Mouse (Mus musculus): ENCODE measurements around the gene Slc39a1.

Gene Slc39a1

DNA sequence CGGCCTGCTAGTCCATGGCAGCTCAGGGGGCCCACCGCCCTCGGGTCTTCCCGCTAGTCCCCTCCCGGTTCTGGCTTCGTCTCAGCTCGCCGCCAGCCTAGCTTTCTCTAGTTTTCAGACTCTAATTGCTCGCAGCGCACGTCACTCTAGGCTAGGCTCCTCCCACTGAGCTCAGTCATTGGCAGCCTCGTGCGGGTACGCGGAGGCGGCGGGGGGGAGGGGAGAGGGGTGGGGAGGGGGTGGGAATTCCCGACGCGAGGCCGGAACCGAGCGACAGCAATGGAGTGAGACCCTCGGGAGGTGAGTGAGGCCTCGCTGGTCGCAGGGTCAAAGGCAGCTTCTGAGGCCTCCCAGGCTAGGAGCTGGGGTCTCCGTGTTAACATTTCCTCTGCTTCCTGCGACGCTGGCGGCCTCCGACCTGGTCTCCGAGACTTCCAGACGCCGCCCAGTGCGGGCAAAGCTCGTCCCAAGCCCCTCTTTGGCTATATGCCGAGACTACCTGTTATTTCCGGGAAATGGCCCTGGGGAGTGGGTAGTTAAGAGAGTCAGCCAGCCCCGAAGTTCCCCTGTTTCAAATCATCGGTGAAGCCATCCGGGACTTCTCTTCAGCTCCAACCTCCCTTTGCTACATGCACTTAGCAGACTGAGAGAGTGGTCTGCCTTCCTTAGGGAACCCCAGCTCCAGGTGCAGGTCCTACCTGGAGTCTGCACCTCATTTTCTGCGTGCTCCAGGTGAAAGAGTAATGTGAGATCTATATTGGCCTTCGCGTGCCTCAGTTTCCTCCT lies at the start of gene Slc39a1:
Gene Slc39a1 (plus strand): TSS at position 213 of the 786 bp plus-strand sequence.
- DNase-seq = peak; percentile 89

- no peak for DNase-seq
Observed at GRCm38 (mm10) chr3:90202884-90203283, 45.1 kb upstream of the Slc39a1 start.

DNA sequence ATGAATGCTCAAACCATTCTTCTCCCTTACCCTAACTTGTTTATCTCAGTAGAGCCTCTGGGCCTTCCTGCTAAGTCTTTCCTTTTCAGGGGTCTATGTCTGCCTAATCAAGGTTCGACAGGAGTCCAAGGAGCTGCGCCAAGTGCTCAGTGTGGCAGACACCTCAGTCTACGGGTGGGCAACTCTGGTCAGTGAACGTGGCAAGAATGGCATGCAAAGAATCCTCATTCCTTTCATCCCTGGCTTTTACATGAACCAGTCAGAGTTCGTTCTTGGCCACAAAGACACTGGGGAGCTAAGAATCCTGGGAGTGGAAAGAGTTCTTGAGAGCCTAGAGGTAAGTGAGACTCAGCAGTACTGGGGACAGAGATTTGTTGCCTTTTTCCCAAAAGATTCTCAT lies 44.4 kb upstream of the Slc39a1 start:
- DNase-seq = no peak

DNA sequence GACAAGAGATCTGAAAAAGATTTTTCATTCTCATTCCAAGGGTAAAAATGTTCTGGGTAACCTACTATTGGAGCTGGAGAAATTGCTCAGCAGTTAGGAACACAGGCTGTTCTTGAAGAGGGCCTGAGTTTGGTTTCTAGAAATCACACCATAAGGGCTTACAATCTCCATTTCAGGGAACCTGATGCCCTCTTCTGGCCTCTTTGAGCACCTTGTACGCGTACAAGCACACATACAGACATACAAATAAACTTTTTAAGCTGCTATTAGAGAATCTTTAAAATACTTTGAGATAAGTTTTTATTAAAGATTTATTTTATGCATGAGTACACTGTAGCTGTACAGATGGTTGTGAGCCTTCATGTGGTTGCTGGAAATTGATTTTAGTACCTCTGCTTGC lies 43.4 kb upstream of the Slc39a1 start:
- no peak for DNase-seq

- DNase-seq = no peak
Observed at GRCm38 (mm10) chr3:90208662-90209061, 39.3 kb upstream of the Slc39a1 start.

DNA sequence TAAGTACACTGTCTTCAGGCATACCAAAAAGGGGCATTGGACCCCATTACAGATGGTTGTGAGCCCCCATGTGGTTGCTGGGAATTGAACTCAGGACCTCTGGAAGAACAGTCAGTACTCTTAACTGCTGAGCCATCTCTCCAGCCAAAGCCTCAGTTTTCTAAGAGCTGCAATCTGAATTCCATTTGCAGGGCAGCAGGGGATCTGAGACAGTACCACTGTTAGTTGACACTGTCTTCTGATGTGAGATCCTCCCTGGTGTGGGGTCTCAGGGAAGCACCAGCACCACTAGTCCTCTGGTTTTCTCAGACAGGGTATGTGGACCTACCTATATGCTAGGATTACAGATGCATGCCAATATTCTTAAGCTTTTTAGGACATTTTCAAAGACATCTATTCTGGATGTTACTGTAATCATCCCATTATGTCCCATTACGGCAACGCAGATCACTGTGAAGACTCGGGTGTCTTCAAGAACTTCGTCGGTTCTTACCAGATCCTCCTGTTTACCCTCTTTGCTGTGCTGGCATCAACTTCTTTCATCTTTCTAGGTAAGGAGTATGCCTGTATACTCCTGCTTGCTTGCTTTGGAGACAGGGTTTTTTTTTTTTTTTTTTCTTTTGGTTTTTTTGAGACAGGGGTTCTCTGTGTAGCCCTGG lies 37.9 kb upstream of the Slc39a1 start:
- no peak for DNase-seq

DNA sequence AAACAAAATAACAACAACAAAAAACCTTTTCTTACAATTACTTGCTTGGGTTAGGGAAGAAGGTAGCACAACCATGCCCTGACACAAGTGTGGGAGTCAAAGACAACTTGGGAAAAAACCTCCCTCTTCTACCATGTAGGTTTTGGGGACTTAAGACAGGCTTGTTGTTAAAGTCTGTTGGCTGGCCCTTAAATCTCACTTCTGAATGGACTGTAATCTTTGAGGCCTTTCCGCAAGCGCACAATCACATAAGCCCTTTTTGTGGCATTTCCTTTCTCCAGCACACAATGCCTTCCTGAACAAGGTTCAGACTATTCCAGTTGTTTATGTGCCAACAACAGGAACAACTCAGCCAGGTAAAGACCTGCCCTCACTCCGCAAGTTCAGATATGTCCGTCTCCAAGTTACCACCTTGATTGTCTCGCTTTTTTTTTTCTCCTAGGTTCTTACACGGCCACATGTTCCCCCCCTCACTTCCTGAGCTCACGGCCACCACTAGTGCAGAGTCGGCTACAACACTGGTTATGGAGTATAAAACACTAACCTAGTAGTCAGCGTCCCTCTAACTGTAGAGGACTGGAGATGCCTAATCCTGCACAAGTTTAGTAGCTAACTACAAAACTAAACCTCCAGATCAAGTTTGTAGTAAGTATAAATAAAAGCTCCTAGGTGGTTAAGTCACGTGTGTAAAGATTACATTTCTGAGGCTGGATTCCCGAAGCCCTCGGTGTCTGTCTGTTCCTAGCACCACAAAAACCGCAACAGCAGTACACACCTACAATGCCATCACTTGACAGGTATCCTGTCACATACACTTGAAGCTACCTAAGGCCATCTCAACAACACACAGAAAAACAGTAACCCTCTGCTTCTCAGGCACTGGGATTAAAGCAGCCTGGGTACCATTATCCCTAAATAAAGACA lies 36.2 kb upstream of the Slc39a1 start:
- no peak for DNase-seq

DNA sequence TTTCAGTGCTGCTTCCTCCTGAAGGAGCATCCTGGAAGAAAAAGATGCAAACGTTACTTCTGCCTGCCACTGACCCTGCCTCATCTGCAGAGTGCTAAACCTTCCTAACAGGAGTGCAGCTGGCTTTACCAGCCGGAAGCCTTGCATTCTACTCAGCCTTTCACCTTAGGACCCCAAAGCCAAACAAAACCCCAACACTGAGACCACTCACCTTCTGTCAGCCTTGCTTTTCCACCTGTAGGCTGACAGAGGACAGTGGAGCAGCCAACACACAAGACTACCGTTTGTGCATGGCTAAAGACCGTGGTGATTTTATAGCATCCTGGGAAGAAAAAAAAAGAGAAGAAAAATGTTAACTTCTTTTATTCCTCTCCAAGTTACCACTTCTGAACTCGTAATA lies 35.2 kb upstream of the Slc39a1 start:
- no peak for DNase-seq

- DNase-seq = peak; percentile 76
Observed at GRCm38 (mm10) chr3:90213377-90213866, 34.5 kb upstream of the Slc39a1 start, which contains the start of the genes Rps27 and Rab13. Rps27 (minus strand) TSS chr3:90213651. Rab13 (plus strand) TSS chr3:90213695.

DNA sequence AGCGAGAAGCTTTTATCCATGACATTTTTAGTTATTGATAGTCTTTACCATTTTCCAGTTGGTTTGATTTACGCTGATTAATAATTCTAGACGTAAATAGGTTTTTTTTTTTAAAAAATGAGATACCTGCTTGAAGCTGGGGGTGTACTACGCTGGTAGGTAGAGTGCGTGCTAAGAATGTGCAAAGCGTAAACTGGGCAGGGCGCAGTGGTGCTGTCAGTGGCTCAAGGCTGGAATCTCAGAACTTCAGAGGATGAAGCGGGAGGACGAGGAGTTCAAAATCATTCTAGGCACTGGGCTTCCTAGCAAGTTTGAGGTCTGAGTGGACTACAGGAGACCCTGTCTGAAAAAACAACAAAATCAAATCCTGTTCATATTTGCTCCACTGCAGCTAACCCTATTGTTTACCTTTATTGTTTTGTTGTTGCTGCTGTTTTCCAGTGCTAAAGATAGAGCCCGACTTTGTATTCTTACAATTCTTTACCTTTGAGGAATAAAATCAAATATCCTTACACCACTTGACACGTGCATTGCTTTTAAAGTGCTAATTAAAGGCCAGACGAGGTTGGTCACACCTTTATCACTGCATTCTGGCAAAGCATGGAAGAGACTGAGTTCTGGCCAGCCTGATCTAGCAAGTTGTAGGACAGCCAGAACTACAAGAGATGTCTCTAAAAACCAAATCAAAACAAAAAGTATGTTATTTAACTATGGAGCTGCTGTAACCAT lies 33.9 kb upstream of the Slc39a1 start:
- peak; percentile 14 for DNase-seq

- DNase-seq = no peak
Observed at GRCm38 (mm10) chr3:90215825-90216380, 32.1 kb upstream of the Slc39a1 start.

DNA sequence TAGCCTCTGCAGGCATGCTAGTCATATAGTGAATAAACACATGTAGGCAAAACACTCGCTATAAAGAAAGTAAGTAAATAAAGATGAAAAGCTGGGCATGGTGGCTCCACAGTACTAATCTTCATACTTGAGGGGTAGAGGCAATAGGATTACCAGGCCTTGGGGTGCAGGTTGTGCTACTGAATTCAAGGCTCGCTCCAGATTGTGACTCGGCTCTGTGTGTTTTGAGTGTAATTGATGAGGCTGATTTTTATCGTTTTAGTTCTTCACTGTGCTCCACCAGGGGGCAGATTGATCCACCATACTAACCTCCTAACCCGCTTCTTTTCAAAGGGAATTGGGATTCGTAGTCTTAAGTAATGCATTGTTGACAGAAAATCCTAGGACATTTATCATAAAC lies 27.9 kb upstream of the Slc39a1 start:
- DNase-seq = peak; percentile 53

GRCm38 (mm10) chr3:90220531-90220951 lies 27.4 kb upstream of the Slc39a1 start:
- DNase-seq = peak; percentile 41

DNA sequence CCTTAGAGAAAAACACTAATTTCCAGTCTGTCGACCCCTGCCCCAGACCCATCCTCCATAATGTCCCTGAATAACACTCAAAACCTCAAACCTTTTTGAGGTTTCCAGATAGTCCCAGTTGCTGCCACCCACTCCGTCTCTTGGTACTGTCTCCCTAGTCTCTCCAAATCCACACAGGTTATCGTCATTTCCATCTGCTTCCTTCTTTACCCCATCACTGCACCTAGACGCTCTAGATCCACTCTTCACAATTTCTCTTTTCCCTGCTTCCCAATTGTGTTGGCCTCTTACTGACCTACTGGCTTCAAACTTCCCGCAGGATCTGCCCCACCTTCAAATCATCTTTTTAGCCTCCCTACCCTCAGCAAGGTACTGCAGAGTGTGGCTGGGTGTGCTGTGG lies 26.8 kb upstream of the Slc39a1 start:
- no peak for DNase-seq

GRCm38 (mm10) chr3:90222455-90222854 lies 25.5 kb upstream of the Slc39a1 start:
- DNase-seq = no peak

- DNase-seq = no peak
Observed at GRCm38 (mm10) chr3:90222941-90223340, 25.0 kb upstream of the Slc39a1 start.

DNA sequence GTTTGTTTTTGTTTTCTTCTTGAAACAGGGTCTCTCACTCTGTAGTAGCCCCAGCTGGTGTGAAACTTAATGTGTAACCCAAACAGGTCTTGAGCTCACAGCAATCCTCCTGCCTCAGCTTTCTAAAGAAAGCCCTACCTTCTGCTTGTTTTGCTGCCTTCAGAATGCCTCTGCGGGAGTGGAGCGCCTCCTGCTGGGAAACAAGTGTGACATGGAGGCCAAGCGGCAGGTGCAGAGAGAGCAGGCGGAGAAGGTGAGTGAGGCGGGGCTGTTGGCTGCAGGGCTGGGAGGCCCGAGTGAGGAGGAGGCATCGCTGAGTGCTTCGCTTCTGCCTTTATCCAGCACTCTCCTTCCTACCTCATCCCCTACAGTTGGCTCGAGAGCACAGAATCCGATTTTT lies 23.6 kb upstream of the Slc39a1 start:
- no peak for DNase-seq

GRCm38 (mm10) chr3:90231075-90231474 lies 16.9 kb upstream of the Slc39a1 start:
- DNase-seq = no peak

- peak; percentile 89 for DNase-seq
Observed at GRCm38 (mm10) chr3:90231507-90232333, 16.3 kb upstream of the Slc39a1 start, which contains the start of gene Jtb. Jtb (plus strand) TSS chr3:90231597.

- no peak for DNase-seq
Observed at GRCm38 (mm10) chr3:90241251-90241650, 6.7 kb upstream of the Slc39a1 start.
